Mouse (Mus musculus) activated CD4-positive, CD25-positive, alpha-beta regulatory T cell, adult 9 weeks (primary cell): ENCODE results near the gene Ly6g5b. TPM values are rescaled to one million over a fixed set of nuclear protein-coding genes. Genes with fewer than 3 reads are reported as not detected.

Experiments used
- polyA plus RNA-seq: library from polyadenylated mRNA; unstranded; fragments of 100-300 nt; shearing (Covaris generic); gene quantifications from one replicate; pipeline ENCODE4 v1.2.1, GENCODE M21; 2017

The Ly6g5b gene
- 3.8 TPM for polyA plus RNA-seq

GRCm38 (mm10) chr17:35115046-35116019, at the start of gene Ly6g5b:
TSS of gene Ly6g5b (minus strand) at chr17:35115428.

GRCm38 (mm10) chr17:35134801-35135590, 19.8 kb upstream of the Ly6g5b start, which contains the start of gene Bag6:
TSS of gene Bag6 (plus strand) at chr17:35135178.

GRCm38 (mm10) chr17:35131500-35132173, 16.4 kb upstream of the Ly6g5b start, which contains the start of gene Apom:
TSS of gene Apom (minus strand) at chr17:35132050.

GRCm38 (mm10) chr17:35126206-35126611, 11.0 kb upstream of the Ly6g5b start, which contains the start of gene D17H6S53E:
TSS of gene D17H6S53E (plus strand) at chr17:35126373.

GRCm38 (mm10) chr17:35121871-35122303, 6.7 kb upstream of the Ly6g5b start, which contains the start of gene Csnk2b:
TSS of gene Csnk2b (minus strand) at chr17:35122053.

GRCm38 (mm10) chr17:35121143-35121799, 6.0 kb upstream of the Ly6g5b start, which contains the start of gene Gpank1:
TSS of gene Gpank1 (plus strand) at chr17:35121455.

GRCm38 (mm10) chr17:35108097-35108496, 7.1 kb downstream of the Ly6g5b start, which contains the start of gene Ly6g5c:
TSS of gene Ly6g5c (plus strand) at chr17:35108279.

GRCm38 (mm10) chr17:35088825-35089644, 26.2 kb downstream of the Ly6g5b start, which contains the start of gene Abhd16a:
TSS of gene Abhd16a (plus strand) at chr17:35089263.

GRCm38 (mm10) chr17:35085208-35085865, 29.9 kb downstream of the Ly6g5b start, which contains the start of gene Ly6g6f:
TSS of gene Ly6g6f (minus strand) at chr17:35085610.

GRCm38 (mm10) chr17:35077786-35078233, 37.4 kb downstream of the Ly6g5b start, which contains the start of gene Ly6g6d:
TSS of gene Ly6g6d (minus strand) at chr17:35078065.

GRCm38 (mm10) chr17:35076507-35077176, 38.6 kb downstream of the Ly6g5b start, which contains the start of gene Ly6g6e:
TSS of gene Ly6g6e (plus strand) at chr17:35076902.

GRCm38 (mm10) chr17:35066084-35066483, 49.1 kb downstream of the Ly6g5b start, which contains the start of gene Mpig6b:
TSS of gene Mpig6b (minus strand) at chr17:35066184.

GRCm38 (mm10) chr17:35064951-35065947, 50.0 kb downstream of the Ly6g5b start, which contains the start of gene Ly6g6c:
TSS of gene Ly6g6c (plus strand) at chr17:35065388.

